Mouse (Mus musculus) kidney, adult 11 months (tissue): Measurements from ENCODE around the gene Pex26.

Experiments
- DNase-seq: peaks from one replicate; pipeline ENCODE4 v3.0.0; 2022

Gene Pex26

DNA sequence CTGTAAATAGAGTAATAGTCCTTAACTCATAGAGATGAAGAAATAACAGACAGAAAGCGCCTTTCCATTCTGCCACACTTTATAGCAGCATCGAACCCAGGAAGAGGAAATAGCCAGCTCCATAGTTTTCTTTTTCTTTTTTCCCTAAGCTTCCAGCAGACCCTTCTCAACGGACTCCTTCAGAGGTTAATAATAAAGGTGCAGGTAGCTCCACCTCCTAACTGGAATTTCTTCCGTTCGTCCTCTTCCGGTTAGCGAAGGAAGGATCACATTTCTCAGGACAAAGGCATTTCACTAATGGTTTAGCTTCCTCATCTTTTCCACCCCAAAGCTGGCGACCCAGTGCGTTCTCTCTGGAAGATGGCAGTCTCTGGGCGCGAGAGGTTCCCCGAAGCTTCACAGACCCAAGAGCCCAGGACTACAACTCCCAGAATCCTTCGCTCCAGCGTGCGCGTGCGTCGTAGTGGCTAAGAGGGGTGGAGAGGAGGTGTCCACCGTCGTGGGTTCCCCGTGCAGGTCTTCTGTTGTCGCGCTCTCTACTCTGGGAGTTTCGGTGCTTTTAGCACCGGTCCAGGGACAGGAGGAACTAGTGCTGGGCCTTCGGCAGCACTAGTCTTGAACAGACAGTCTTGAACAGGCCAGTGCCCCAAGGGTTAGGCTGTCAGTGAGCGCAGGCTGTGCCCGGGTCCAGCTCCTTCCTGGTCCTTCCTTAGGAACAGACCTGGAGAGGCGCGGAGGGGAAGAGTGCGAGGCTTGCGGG is at the start of gene Pex26:
TSS of gene Pex26 (plus strand) at position 254 of the 760 bp plus-strand sequence.
- DNase-seq, result peak; percentile 90

DNA sequence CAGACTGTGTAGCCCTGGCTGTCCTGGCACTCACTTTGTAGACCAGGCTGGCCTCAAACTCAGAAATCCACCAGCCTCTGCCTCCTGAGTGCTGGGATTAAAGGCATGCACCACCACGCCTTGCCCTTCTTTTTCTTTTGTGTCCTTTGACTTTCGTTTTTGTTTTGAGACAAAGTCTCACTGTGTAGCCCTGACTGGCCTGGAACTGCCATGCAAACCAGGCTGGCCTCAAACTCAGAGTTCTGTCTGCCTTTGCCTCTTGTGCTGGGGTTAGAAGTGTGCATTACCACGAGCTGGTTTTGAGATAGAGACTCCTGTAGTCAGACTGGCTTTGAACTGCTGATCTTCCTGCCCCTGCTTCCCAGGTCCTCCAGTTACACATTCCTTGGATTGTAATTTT is 49.2 kb upstream of the Pex26 start:
- DNase-seq, result no peak

DNA sequence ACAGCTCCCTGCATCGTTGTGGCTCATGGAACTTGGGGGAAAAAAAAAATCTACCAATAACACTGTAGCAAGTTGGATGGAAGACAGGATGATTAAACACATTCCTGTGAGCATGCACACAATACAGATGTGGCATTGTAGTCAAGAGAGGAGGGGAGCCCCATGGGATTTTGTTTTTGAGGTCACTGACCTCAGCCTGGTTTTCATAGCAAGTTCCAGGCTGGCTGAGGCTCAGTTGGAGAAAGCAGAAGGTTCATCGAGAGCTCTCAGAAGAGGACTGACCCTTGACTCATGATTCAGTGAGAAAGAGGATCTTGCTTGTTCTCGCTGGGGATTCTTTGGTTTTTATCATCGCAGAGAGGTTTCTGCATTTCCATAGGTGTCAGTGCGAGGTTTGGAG is 48.6 kb upstream of the Pex26 start:
- no peak for DNase-seq

DNA sequence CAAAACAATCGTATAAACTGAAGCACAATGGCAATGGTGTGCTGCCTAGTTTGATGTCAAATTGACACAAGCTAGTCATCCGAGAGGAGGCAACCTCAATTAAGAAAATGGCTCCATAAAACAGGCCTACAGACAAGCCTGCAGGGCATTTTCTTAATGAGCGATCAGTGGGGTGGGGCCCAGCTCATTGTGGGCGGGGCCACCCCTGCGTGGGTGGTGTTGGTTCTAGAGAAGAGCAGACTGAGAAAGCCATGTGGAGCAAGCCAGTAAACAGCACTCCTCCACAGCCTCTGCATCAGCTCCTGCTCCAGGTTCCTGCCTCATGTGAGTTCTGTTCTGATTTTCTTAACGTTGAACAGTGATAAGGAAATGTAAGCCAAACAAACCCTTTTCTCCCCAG is 46.2 kb upstream of the Pex26 start:
- no peak for DNase-seq

DNA sequence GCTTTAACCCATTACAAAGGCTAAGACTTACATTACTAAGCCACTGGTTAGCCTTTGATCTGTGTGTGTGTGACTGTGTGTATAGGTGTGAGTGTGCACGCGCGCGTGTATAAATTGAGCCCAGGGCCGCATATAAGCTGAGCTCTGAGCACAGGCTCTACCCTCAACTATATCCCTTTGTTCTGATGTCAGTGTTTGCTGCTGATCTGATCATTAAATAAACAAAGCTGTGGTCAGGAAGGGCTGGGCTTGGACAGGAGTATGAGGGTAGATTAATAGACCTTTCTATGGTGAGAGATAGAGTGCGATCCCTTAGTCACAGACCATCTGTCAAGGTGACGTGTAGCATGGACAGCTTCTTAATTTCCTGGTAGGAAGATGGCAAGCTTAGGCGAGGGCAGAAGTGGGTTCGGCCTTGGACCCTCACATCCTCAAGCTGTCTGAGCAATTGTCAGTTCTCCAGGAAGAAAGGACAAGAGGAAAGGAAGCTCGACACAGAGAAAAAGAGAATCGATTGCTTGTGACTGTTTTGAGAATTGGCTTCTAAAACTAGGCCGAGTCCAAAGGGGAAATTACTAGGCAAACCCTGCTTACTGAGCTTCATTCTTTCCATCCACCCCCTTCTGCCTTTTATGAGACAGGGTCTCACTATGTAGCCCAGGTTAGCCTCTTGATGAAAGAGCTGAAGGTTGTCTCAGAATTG is 45.0 kb upstream of the Pex26 start:
- no peak for DNase-seq

DNA sequence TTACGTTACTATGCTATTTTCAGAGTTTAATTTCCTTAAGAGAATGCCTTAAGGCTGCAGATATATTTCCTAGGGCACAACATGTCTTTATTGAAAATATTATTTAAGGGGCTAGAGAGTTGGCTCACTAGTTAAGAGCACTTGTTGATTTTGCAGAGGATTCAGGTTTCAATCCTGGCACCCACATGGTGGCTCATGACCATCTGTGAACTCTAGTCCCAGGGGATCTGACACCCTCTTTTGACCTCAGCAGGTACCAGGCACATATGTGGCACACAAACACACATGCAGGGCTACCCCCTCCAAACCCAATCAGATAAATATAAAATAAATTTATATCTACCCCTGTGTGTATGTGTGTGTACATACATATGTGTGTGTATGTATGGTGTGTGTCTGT is 44.2 kb upstream of the Pex26 start:
- DNase-seq, result no peak

DNA sequence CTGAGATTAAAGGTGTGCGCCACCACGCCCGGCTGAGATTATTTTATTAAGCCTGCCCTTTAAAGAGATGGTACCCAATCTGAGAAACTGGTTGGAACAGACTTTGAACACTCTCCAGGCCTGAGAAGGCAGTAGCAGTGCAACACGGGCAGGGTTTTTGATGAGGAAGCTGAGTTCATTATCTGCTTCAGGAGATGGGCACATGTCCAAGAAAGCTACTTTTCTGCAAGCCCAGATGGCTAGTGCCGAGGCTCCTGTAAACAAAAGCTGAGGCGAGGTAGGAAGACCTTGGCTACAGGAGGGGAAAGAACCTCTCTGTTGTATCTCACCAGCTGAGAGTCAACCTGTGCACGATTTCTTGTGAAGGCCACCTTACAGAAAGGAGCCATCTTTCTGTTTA is 41.2 kb upstream of the Pex26 start:
- no peak for DNase-seq

DNA sequence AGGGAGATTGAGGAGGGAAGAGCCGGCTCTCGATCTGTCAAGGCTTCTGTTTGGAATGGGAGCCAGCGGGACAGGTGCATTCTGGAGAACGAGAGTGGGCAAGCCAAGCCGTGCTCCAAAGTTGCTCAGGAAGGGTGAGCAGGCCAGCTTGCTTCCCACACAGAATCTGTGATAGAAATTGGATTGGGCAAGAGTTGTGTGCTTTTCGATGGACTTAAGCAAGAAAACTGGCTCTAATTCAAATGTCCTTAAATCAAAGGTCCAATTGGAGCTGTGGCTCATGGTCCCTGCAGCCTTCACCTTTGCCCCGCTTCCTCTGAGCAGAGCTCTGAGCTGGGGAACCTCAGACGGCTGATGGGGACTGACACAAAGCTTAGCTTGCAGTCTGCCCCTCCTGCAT is 40.0 kb upstream of the Pex26 start:
- DNase-seq, result peak; percentile 78

DNA sequence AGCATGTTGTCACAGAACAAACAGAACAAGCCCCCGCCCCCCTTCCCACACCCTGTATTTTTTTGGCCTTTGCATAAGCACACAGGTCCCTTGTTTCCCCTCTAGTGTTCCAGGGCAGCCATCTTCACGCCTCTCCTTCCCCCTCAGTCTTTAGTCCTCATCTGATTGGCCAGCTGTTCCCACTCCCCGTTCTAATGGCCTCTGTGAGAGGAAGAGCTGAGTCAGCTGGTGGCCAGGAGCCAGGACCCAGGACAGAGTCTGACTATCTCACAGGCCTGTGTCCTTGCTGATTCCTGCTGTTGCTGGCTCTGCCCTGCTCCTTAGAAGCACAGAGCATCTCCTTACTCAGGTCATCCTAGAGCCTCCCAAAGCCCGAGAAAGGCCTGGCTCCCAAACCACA is 39.4 kb upstream of the Pex26 start:
- DNase-seq, result peak; percentile 82

DNA sequence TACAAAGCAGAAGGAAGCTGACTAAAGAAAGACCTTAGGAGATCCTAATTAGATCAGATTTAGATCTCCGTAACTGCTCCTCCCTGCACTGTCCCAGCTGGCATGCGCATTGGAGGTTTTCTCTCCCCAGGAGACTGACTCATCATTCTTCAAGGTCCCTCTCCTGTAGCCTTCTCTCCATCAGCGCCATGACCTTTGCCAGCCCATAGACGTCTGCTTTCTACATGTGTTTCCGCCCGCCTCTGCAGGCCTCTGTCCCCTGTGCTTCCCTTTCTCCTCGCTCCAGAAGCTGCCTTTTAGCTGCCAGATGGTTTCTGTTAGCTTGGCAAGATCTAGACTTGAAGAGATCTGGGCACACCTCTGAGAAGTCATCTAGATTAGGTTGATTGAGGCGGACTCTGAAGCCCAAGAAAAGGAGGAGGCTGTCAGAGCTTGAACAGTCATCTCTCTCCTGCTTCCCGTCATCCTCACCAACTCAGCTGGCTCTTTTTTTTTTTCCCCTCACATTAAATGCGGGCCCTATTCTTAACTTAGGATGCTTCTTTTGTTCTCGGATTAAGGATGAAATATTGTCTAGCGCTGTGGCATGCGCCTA is 38.4 kb upstream of the Pex26 start:
- DNase-seq, result no peak

DNA sequence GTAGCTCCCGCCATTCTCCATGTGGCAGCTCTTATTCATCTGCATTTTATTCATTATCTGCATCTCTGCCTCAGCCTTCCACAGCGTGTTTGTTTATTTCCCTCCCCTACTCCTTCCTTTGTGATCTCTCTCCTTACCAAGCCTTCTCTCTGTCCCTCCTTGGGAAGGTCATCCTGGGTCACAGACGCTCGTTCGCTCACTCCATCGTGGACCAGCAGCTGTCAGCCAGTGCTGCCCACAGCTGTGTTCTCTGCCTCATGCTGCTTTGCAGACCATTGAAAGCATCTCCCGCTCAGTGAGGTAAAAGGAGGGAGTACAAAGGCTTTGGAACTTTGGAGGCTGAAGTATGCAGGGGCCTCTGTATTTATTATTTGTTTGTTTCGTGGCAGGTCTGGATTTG is 37.6 kb upstream of the Pex26 start:
- no peak for DNase-seq

DNA sequence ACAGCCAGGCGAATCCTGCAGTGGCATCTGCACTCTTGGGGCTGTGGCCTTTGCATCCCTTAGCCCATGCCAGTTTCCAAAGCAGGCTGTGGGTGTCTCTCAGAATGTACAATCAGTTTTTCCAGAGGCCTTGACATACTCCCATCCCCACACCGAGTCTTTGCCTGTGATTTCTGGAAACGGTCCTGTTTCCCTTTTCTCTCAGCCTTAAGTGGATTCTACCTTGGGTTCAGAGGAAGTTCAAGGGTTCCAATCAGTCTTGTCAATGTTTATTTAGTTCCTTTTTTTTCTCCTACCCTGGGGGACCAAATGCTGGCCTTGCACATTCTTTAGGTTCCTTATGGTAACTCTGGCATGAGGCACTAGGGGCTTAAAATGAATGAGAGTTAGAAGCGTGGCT is 36.7 kb upstream of the Pex26 start:
- DNase-seq, result peak; percentile 36

DNA sequence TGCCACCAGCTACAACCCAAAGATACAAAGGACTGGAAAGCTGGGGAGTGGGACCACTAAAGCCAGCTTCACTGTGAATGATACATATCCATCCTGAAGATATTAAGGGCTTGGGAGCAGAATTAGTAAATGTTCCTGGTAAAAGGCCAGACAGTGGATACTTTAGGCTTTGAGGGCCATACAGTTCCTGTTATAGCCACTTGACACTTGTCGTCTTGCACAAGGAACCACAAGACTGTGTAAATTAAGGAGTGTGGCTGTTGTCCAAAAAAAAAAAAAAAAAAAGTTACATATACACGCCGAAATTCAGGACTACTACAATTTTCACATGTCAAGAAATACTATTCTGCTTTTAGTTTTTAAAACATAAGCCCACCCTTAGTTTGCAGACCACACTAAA is 35.1 kb upstream of the Pex26 start:
- no peak for DNase-seq

DNA sequence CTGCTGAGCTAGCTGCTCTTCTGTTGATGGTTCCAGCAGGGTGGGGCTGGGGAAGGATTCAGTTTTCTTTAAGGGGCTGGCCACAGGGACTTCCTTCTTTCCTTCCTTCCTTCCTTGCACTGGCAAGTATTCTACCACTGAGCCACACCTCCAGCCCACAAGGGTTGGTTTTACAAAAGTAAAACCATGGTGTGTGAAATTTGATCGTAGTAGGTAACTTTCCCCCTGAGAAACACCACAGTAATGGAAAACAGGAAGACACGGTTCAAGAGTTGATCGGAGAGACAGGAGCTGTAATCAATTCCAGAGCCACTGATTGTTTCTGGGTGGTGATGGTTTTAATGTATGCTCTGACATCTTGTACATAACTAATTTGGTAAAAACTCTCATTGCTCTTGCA is 34.0 kb upstream of the Pex26 start:
- no peak for DNase-seq

DNA sequence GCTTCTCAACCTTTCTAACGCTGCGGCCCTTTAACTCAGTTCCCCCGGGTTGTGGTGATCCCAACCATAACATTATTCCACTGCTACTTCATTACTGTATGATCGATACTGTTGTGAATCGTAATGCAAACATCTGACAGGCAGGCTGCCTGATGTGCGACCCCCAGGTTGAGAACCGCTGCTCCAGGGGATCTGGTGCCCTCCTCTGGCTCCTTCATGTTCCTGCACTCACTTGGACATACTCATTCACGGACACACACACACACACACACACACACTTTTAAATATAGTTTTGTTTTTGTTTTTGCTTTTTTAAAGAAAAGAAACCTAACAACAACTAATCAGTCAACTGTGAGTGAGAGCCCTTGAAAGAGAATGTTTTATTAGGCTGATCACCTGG is 33.3 kb upstream of the Pex26 start:
- no peak for DNase-seq

DNA sequence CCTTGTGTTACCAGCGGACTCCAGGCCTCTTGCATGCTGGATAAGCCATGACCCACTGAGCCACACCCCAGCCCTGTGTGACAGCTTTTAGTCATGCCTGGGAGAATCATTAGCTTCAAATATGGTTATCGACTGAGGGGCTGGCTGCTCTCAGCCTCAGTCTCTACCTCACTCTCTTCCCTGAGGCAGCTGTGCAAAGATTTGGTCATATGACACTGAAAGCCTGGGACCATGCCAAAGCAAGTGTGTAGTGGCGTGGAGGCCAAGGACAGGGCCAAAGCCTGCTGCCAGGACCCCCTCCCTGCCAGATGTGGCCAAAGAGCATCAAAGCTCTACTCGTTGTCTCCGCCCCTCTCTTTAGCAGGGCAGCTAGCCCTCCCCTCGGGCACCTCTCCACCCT is 31.7 kb upstream of the Pex26 start:
- peak; percentile 59 for DNase-seq

DNA sequence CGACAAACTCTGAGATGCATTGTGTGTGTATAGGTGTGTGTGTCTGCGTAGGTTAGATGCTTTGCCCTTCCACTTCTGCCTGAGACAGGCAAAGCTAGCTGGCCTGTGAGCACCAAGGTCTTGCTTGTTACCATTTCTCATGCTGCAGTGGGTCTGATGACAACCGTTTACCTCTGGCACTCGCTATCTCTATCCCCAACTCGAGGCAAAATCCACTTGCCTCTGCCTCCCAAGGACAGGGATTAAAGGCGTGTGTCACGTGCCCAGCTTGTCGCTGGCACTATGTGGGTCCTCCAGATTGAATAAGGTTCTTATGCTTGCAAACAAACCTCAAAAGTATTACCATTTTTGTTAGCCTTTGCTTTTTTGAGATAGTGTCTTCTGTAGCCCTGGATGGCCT is 30.3 kb upstream of the Pex26 start:
- DNase-seq, result no peak

DNA sequence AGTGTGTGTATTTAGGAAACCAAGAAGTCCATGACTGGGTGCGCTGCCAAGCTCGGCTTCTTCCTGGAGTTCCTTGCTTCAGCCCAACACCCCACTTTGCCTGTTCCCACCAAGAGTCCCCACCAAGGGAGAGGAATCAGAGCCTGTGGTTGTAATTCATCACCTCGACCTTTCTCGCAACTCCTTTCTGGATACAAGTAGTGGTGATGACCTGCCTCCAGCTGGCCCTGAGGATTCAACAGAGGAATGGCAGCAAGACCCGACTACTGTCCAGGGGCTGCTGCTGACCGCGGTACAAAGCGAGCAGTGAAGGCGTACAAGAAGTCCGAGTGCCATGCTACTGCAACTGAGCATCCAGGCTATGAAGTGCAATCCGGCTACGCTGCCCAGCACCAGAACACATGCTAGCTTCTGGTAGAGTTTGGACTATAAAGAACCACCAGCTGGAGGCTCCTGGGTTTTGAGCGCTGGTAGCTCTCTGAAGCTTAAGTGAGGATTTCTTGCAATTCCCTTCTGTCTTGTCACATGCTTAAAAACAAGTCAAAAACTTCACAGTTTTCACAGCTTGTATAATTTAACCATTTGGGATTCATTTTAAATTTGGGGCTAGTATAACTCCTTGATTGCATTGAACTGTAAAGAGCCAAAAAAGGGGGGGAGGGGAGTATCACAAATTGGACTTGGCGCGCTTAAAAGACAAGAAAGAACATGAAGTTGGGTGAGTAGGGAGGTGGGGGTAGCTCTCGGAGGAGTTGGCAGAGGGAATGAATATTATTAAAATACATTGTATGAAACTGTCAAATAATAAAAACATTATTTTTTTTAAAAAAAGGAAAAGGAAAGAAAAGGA is 28.8 kb upstream of the Pex26 start:
- DNase-seq, result no peak

DNA sequence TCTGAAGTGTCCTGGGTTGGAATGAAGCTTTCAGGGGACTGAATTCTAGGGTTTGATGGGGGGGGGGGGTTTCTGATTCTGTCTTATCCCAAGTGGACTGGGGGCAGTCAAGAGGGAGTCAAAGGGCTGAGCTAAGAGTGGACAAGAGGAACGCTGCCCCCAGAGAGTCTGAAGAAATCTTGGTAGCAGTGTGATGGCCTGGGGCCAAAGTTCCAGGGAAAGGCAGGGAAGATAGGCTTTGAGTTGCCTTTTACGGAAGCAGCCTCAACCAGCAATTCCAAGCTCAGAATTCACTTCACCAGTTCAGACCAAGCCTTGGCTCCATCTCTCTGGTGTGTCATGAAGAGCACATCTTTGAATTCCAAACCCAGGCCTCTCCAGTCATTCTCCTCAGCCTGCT is 27.4 kb upstream of the Pex26 start:
- DNase-seq, result no peak

DNA sequence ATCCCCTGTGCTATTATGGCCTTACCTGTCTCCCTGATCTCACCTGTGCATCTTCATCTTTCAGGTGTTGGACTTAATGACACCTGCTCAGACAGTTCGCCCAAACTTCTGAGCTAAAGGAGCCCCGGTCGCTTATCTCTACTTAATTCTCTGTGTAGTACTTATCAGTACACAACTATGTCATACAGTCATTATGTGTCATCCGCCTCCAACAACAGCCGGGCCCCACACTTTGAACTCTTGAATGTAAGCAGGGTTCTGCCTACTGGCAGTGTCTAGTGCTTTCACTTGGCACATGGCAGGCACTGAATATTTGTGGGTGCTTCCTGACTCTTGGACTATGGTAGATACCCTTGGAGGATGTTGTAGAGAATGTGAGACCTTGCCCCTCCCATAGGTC is 23.9 kb upstream of the Pex26 start:
- DNase-seq, result no peak

DNA sequence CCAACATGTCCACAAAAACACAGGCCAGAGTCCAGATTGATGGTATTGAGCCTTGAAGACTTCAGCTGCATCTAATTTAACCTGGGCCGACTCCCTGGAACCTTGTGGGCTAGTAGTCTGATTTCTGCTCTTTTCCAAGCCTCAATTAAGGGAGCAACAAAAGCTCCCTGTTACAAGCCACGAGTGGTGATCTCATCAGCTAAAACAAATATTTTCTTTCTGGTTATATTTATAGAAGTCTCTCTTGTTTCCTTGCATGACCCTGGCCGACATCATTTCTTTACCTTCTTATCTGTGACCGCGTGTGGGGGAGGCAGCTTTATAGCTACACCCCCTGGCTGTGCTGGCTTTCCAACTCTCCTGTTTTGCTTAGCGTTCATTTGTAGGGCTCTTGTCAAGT is 23.3 kb upstream of the Pex26 start:
- DNase-seq, result no peak

DNA sequence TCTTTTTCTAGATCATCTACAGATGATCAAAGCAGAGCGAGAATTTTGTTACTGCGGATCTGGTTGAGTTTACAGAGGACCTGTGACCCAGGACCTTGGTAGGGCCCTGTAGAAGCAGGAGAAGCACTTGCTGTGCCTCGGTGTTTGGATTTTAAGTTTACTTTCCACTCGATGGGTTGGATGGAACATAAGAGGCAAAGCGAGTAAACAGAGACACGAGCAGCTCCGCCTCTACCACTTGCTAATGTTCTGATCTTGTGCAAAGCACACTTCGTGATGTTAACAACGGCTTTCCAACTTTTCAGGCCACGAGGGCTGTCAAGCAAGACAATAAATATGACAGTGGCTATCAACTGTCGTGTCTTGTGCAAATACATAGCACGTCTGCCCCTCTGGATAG is 20.9 kb upstream of the Pex26 start:
- no peak for DNase-seq

DNA sequence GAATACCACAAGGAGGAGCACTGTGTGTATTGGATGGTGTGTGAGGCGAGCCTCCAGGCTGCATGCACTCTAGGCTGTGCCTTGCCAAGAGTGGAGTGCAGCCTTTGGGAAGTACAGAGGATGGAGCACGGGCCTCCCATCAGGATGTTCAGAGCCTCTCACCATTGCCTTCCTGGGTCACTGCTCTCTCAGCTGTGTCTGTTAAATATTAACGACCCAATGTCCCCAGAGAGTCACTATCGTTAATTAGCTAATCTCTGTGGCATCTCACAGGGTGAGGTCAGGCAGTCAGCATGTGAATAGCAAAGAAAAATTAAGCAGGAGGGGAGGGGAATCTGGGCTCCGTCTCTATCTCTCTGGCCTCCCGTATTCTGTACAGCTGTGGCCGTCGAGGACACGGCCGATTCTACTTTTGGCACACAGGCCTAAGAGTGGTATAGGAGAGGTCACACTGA is 17.3 kb upstream of the Pex26 start:
- DNase-seq, result peak; percentile 74
